Mouse (Mus musculus) liver, embryonic 14.5 days (tissue): ENCODE measurements around the gene Tmprss11d.

Experiments
- CTCF ChIP-seq: IDR thresholded peaks from 2 replicates; pipeline ENCODE4 v1.5.1; 2016; ENCODE audit warnings: antibody characterized with exemption, low read depth, control low read depth
- EP300 ChIP-seq: IDR thresholded peaks from 2 replicates; pipeline ENCODE4 v1.6.1; 2016; ENCODE audit warnings: antibody characterized with exemption, low read depth

- TF ChIP-seq CTCF (no peak), EP300 (no peak)
These were observed 13.7 kb downstream of the Tmprss11d start for GRCm38 (mm10) chr5:86359412-86359985.
